Mouse (Mus musculus) heart, postnatal 36 days (tissue): ENCODE data around the gene Cemip. TPM values are rescaled to one million over a fixed set of nuclear protein-coding genes. Genes with fewer than 3 reads are reported as not detected.

Experiments
- total RNA-seq, 2 experiments: library from RNA; stranded (reverse); gene quantifications; 2 replicates each; pipeline ENCODE4 v1.2.3; 2021

The Cemip gene
- total RNA-seq, 2 experiments from 2014 or later = 0.14 TPM; not detected in 1

Other genes starting within 250 kb of the Cemip start
- 1 to 10 TPM; 8.5 to 8.8 TPM for gene Tlnrd1, start 202.2 kb downstream of the Cemip start, total RNA-seq
- gene Mesd, start 202.0 kb downstream of the Cemip start, total RNA-seq = 10 to 100 TPM; 47.6 to 50.3 TPM
- gene Abhd17c, start 65.4 kb upstream of the Cemip start, total RNA-seq = 10 to 100 TPM; 27.9 to 28.0 TPM